Mouse (Mus musculus) neural tube, embryonic 12.5 days (tissue): ENCODE results near the gene Hsd17b2. TPM values are rescaled to one million over a fixed set of nuclear protein-coding genes. Genes with fewer than 3 reads are reported as not detected.

Experiments used
- ATAC-seq: fragments of 200-750 bp; cut with Nextera tagmentation; 2 replicates; pipeline ENCODE4 v1.8.0; 2017; ENCODE audit warnings: low read depth, mild to moderate bottlenecking, moderate TSS enrichment, moderate library complexity; ENCODE audit not compliant: low FRiP score
- H3K27ac ChIP-seq: fragments of 300-500 bp; sonication (generic); 2 replicates; pipeline ENCODE4 v1.5.1; 2016
- H3K27me3 ChIP-seq: fragments of 300-500 bp; sonication (generic); replicated peaks from 2 replicates; pipeline ENCODE4 v1.6.1; 2016; ENCODE audit warnings: mild to moderate bottlenecking
- H3K36me3 ChIP-seq: fragments of 300-500 bp; sonication (generic); 2 replicates; pipeline ENCODE4 v1.6.1; 2016; ENCODE audit warnings: mild to moderate bottlenecking
- H3K4me1 ChIP-seq: fragments of 300-500 bp; sonication (generic); 2 replicates; pipeline ENCODE4 v1.6.1; 2016
- H3K4me2 ChIP-seq: fragments of 300-500 bp; sonication (generic); replicated peaks from 2 replicates; pipeline ENCODE4 v1.6.1; 2016; ENCODE audit warnings: mild to moderate bottlenecking
- H3K4me3 ChIP-seq: fragments of 300-500 bp; sonication (generic); 2 replicates; pipeline ENCODE4 v1.5.1; 2016
- H3K9ac ChIP-seq: fragments of 300-500 bp; sonication (generic); 2 replicates; pipeline ENCODE4 v1.6.1; 2016; ENCODE audit warnings: mild to moderate bottlenecking
- H3K9me3 ChIP-seq: fragments of 300-500 bp; sonication (generic); 2 replicates; pipeline ENCODE4 v1.6.1; 2016; ENCODE audit warnings: mild to moderate bottlenecking
- WGBS: fragments of 180-500 bp; shearing (Covaris S2); methylation state at CpG from one replicate; pipeline ENCODE4 v1.1.7; 2016; 5-methylcytosine and 5-hydroxymethylcytosine counted together
- polyA plus RNA-seq: library from polyadenylated mRNA; unstranded; fragments of >200 nt; fragmentation: Nextera tagmentation; extraction: Ambion mirVana; gene quantifications from 2 replicates; pipeline ENCODE4 v1.2.1, GENCODE M21; 2016

The Hsd17b2 gene
- polyA plus RNA-seq, 1 experiment from 2014 or later: not detected

DNA sequence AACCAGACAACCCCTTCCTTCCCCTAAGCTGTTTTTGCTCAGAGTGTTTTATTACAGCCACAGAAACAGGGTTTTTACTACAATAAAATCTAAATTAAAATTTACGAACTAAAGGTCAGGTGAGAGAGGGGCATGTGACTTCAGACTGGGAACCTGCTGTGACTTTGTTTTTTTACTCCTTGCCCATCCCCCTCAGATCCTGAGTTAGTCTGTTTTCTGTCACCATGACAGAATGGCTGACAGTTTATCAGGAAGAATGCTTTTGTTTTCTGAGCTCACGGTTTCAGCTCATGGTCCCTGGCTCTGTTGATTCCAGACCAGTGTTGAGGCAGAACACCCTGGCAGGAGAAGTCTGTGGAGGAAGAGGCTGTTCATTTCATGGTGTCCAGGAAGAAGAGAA lies 47.7 kb downstream of the Hsd17b2 start:
- H3K27me3 ChIP-seq: no peaks in the 10 kb centered on the region
- H3K4me2 ChIP-seq: no peak overlapping the region
- ATAC-seq: no peak
- H3K4me1 ChIP-seq: no peaks in the 10 kb centered on the region
- no peaks in the 10 kb centered on the region for H3K9me3 ChIP-seq
- no peak overlapping the region for H3K4me3 ChIP-seq
- no peaks in the 10 kb centered on the region for H3K36me3 ChIP-seq
- no peak overlapping the region for H3K27ac ChIP-seq
- no peak overlapping the region for H3K9ac ChIP-seq
- WGBS: 51% methylated on average over 2 of the region's 2 CpGs

- Histone ChIP-seq H3K27me3 (no peaks in the 10 kb centered on the region), H3K27ac (no peak overlapping the region), H3K9ac (no peak overlapping the region), H3K4me1 (no peaks in the 10 kb centered on the region), H3K36me3 (no peaks in the 10 kb centered on the region), H3K4me3 (no peak overlapping the region), H3K4me2 (no peak overlapping the region), H3K9me3 (no peaks in the 10 kb centered on the region)
- WGBS: 83% methylated on average over 11 of the region's 11 CpGs
- no peak for ATAC-seq
Measured at GRCm38 (mm10) chr8:117757900-117758299, 56.2 kb downstream of the Hsd17b2 start.

- no peaks in the 10 kb centered on the region for H3K4me1 ChIP-seq
- H3K4me3 ChIP-seq: no peak overlapping the region
- H3K4me2 ChIP-seq: no peak overlapping the region
- WGBS: 89% methylated on average over 6 of the region's 6 CpGs
- ATAC-seq: no peak
- H3K9me3 ChIP-seq: no peaks in the 10 kb centered on the region
- no peak overlapping the region for H3K9ac ChIP-seq
- H3K36me3 ChIP-seq: no peaks in the 10 kb centered on the region
- H3K27me3 ChIP-seq: no peaks in the 10 kb centered on the region
- no peak overlapping the region for H3K27ac ChIP-seq
Measured at GRCm38 (mm10) chr8:117762776-117763175, 61.1 kb downstream of the Hsd17b2 start.

DNA sequence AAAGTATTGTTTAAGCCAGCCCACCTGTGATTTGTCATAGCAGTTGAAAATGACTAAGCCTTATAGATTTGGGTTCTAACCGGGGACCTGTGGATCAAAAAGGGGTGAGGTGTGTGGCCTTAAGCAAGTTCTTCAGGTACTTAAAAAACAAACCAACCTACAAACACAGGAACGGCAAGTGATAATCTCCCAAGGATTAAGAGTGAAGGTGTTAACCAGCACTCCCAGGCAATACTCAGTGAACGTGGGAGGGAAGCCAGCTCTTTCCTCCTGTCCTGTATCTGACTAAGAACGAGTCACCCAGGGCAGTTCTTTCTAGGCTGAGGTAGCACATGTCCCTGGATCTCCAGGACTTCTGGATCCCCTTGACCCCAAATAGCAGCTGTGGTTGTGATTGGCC lies 62.9 kb downstream of the Hsd17b2 start:
- WGBS: 81% methylated on average over 4 of the region's 4 CpGs
- Histone ChIP-seq H3K27me3 (no peaks in the 10 kb centered on the region), H3K9me3 (no peaks in the 10 kb centered on the region), H3K4me1 (no peaks in the 10 kb centered on the region), H3K27ac (no peak overlapping the region), H3K4me2 (no peak overlapping the region), H3K36me3 (no peaks in the 10 kb centered on the region), H3K9ac (no peak overlapping the region), H3K4me3 (no peak overlapping the region)
- ATAC-seq: no peak

DNA sequence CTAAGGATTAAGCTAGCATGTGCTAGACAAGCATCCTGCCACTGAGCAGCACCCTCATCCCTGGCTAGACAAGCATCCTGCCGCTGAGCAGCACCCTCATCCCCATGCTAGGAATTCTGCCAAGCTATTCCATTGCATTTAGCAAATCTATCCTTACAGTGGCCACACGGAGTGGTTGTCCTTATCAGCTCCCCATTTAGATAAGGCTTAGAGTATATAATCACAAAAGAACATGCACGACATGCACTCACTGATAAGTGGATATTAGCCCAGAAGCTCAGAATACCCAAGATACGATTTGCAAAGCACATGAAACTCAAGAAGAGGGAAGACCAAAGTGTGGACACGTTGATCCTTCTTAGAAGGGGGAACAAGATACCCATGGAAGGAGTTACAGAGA lies 64.2 kb downstream of the Hsd17b2 start:
- H3K36me3 ChIP-seq: no peaks in the 10 kb centered on the region
- no peak overlapping the region for H3K4me2 ChIP-seq
- H3K4me3 ChIP-seq: no peak overlapping the region
- no peaks in the 10 kb centered on the region for H3K27me3 ChIP-seq
- no peaks in the 10 kb centered on the region for H3K4me1 ChIP-seq
- ATAC-seq: no peak
- WGBS: 87% methylated on average over 5 of the region's 5 CpGs
- no peak overlapping the region for H3K27ac ChIP-seq
- no peak overlapping the region for H3K9ac ChIP-seq
- H3K9me3 ChIP-seq: no peaks in the 10 kb centered on the region

GRCm38 (mm10) chr8:117768971-117769370 lies 67.3 kb downstream of the Hsd17b2 start:
- 88% methylated on average over 7 of the region's 7 CpGs for WGBS
- H3K9me3 ChIP-seq: no peaks in the 10 kb centered on the region
- no peak for ATAC-seq
- no peaks in the 10 kb centered on the region for H3K36me3 ChIP-seq
- H3K9ac ChIP-seq: no peak overlapping the region
- no peak overlapping the region for H3K27ac ChIP-seq
- no peaks in the 10 kb centered on the region for H3K4me1 ChIP-seq
- no peak overlapping the region for H3K4me2 ChIP-seq
- no peak overlapping the region for H3K4me3 ChIP-seq
- no peaks in the 10 kb centered on the region for H3K27me3 ChIP-seq

- WGBS: 84% methylated on average over 9 of the region's 9 CpGs
- Histone ChIP-seq H3K27me3 (no peaks in the 10 kb centered on the region), H3K4me2 (no peak overlapping the region), H3K9me3 (no peaks in the 10 kb centered on the region), H3K4me3 (no peak overlapping the region), H3K4me1 (no peaks in the 10 kb centered on the region), H3K9ac (no peak overlapping the region), H3K27ac (no peak overlapping the region), H3K36me3 (no peaks in the 10 kb centered on the region)
- ATAC-seq: no peak
Measured at GRCm38 (mm10) chr8:117771115-117771836, 69.6 kb downstream of the Hsd17b2 start.

GRCm38 (mm10) chr8:117772126-117772525 lies 70.4 kb downstream of the Hsd17b2 start:
- ATAC-seq: no peak
- Histone ChIP-seq H3K9me3 (no peaks in the 10 kb centered on the region), H3K4me1 (no peaks in the 10 kb centered on the region), H3K4me3 (no peak overlapping the region), H3K27me3 (no peaks in the 10 kb centered on the region), H3K9ac (no peak overlapping the region), H3K36me3 (no peaks in the 10 kb centered on the region), H3K27ac (no peak overlapping the region), H3K4me2 (no peak overlapping the region)
- WGBS: 68% methylated on average over 2 of the region's 2 CpGs

GRCm38 (mm10) chr8:117772597-117772996 lies 70.9 kb downstream of the Hsd17b2 start:
- H3K4me3 ChIP-seq: no peak overlapping the region
- H3K9me3 ChIP-seq: no peaks in the 10 kb centered on the region
- no peaks in the 10 kb centered on the region for H3K4me1 ChIP-seq
- no peak for ATAC-seq
- H3K27me3 ChIP-seq: no peaks in the 10 kb centered on the region
- no peak overlapping the region for H3K27ac ChIP-seq
- H3K36me3 ChIP-seq: no peaks in the 10 kb centered on the region
- WGBS: 55% methylated on average over 2 of the region's 2 CpGs
- no peak overlapping the region for H3K9ac ChIP-seq
- no peak overlapping the region for H3K4me2 ChIP-seq

DNA sequence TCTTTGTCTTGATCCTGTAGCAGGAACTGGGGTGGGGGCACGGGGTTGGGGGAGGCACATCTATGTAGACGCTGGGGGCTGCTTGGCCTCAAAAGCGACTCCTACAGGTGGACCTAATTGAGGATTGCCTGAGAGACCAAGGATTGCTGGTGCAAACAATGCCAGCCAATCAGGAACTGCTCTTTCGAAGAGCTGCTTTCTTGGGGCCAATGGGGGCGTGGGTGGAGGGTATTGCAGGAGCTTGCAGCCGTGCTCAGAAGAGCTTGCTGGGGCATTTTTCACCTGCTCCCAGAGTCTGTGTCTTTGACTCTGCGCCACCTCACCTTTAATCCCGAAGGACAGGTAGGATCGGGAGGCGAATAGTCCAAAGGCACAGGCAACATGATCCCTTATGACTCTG lies 73.9 kb downstream of the Hsd17b2 start:
- no peak overlapping the region for H3K27ac ChIP-seq
- no peaks in the 10 kb centered on the region for H3K4me1 ChIP-seq
- no peak overlapping the region for H3K4me2 ChIP-seq
- WGBS: 49% methylated on average over 10 of the region's 10 CpGs
- H3K9me3 ChIP-seq: no peaks in the 10 kb centered on the region
- H3K36me3 ChIP-seq: no peaks in the 10 kb centered on the region
- no peak overlapping the region for H3K4me3 ChIP-seq
- no peak for ATAC-seq
- no peak overlapping the region for H3K9ac ChIP-seq
- H3K27me3 ChIP-seq: no peaks in the 10 kb centered on the region

GRCm38 (mm10) chr8:117776075-117776474 lies 74.4 kb downstream of the Hsd17b2 start:
- Histone ChIP-seq H3K9ac (no peak overlapping the region), H3K36me3 (no peaks in the 10 kb centered on the region)
- 87% methylated on average over 10 of the region's 10 CpGs for WGBS

DNA sequence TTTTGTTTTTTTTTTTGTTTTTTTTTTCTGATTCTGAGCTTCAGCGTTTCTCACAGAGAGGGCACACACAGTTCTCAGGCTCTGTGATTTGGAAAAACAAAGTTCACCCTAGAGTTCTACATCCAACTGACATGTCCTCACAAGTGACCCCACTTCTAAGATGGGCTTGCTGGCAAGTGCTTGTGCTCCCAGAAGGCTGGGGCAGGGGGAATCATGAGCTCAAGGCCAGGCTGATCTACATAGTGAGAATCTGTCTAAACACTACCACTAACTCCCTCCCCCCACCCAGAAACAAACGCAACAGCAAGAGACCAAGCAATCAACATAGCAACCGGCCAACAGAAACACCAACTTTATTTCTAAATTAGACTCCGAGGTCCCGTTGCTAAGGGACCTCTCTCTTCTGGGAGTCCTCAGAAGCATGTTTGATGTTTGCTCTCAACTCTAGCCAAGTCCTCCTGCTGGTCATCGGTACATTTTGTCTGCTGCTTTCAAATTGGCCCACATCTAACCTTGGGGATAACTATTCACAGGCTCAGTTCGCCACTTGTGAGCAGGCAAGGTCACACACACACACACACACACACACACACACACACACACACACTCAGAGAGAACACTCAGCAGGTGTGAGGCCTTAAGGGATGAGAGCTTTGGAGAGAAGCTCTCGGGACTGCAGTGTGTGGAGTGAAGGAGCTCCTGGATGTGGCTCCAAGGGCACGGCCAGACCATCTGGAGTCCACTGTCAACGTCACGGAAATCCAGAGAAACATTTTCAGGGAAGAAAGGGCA lies 77.0 kb downstream of the Hsd17b2 start:
- 77% methylated on average over 11 of the region's 11 CpGs for WGBS
- no peak for ATAC-seq

More at GRCm38 (mm10) chr8:117776075-117776474, 74.4 kb downstream of the Hsd17b2 start:
- no peaks in the 10 kb centered on the region for H3K4me1 ChIP-seq
- H3K9me3 ChIP-seq: no peaks in the 10 kb centered on the region
- H3K4me3 ChIP-seq: no peak overlapping the region
- H3K27me3 ChIP-seq: no peaks in the 10 kb centered on the region
- no peak overlapping the region for H3K4me2 ChIP-seq
- ATAC-seq: no peak
- no peak overlapping the region for H3K27ac ChIP-seq

More for the DNA sequence above, 77.0 kb downstream of the Hsd17b2 start:
- Histone ChIP-seq H3K36me3 (no peaks in the 10 kb centered on the region), H3K4me3 (no peak overlapping the region), H3K9me3 (no peaks in the 10 kb centered on the region), H3K4me1 (no peaks in the 10 kb centered on the region), H3K27ac (no peak overlapping the region), H3K9ac (no peak overlapping the region), H3K4me2 (no peak overlapping the region), H3K27me3 (no peaks in the 10 kb centered on the region)
